Mouse (Mus musculus): ENCODE results near the gene Pla2g4a. TPM values are rescaled to one million over a fixed set of nuclear protein-coding genes. Genes with fewer than 3 reads are reported as not detected.
"Not testable (repeated sequence)": the region's sequence is repeated elsewhere in the genome, so short reads cannot be mapped to it uniquely, and the experiment has no call there.

Gene Pla2g4a
- polyA plus RNA-seq, 1 experiment from 2014 or later = 35.6 TPM

GRCm38 (mm10) chr1:149946432-149946831, 14.7 kb downstream of the Pla2g4a start:
- WGBS = 95% methylated on average over 3 of the region's 3 CpGs
- Histone ChIP-seq H3K4me2 (replicated peaks; ENCODE audit: low read depth, low read length) (no peak overlapping the region), H3K27ac (ENCODE audit: low read depth, low read length) (no peak overlapping the region), H3K27me3 (ENCODE audit: control insufficient read depth, insufficient read depth, low read length) (no peaks in the 10 kb centered on the region), H3K4me3 (ENCODE audit: low read length) (no peak overlapping the region), H3K4me1 (ENCODE audit: control insufficient read depth, insufficient read depth, low read length) (no peaks in the 10 kb centered on the region), H3K36me3 (ENCODE audit: control insufficient read depth, insufficient read depth, low read length) (no peaks in the 10 kb centered on the region), H3K9ac (ENCODE audit: low read depth, low read length) (no peak overlapping the region), H3K9me3 (ENCODE audit: control insufficient read depth, low read length) (no peaks in the 10 kb centered on the region)
- no peak for ATAC-seq (ENCODE audit: low FRiP score, low TSS enrichment)

- no peak overlapping the region for H3K27ac ChIP-seq (ENCODE audit: low read depth, low read length)
- H3K4me1 ChIP-seq (ENCODE audit: control insufficient read depth, insufficient read depth, low read length) = no peaks in the 10 kb centered on the region
- WGBS = 54% methylated on average over 2 of the region's 2 CpGs
- no peak overlapping the region for H3K4me2 ChIP-seq (replicated peaks; ENCODE audit: low read depth, low read length)
- no peak for ATAC-seq (ENCODE audit: low FRiP score, low TSS enrichment)
- no peak overlapping the region for H3K9ac ChIP-seq (ENCODE audit: low read depth, low read length)
- H3K4me3 ChIP-seq (ENCODE audit: low read length) = no peak overlapping the region
- no peaks in the 10 kb centered on the region for H3K27me3 ChIP-seq (ENCODE audit: control insufficient read depth, insufficient read depth, low read length)
- no peaks in the 10 kb centered on the region for H3K36me3 ChIP-seq (ENCODE audit: control insufficient read depth, insufficient read depth, low read length)
- no peaks in the 10 kb centered on the region for H3K9me3 ChIP-seq (ENCODE audit: control insufficient read depth, low read length)
Observed at GRCm38 (mm10) chr1:149943611-149944010, 17.5 kb downstream of the Pla2g4a start.

- Histone ChIP-seq H3K36me3 (ENCODE audit: control insufficient read depth, insufficient read depth, low read length) (no peaks in the 10 kb centered on the region), H3K9me3 (ENCODE audit: control insufficient read depth, low read length) (no peaks in the 10 kb centered on the region), H3K4me3 (ENCODE audit: low read length) (no peak overlapping the region), H3K27me3 (ENCODE audit: control insufficient read depth, insufficient read depth, low read length) (no peaks in the 10 kb centered on the region), H3K4me2 (replicated peaks; ENCODE audit: low read depth, low read length) (no peak overlapping the region), H3K27ac (ENCODE audit: low read depth, low read length) (no peak overlapping the region), H3K9ac (ENCODE audit: low read depth, low read length) (no peak overlapping the region), H3K4me1 (ENCODE audit: control insufficient read depth, insufficient read depth, low read length) (no peaks in the 10 kb centered on the region)
- 87% methylated on average over 1 of the region's 1 CpGs for WGBS
- no peak for ATAC-seq (ENCODE audit: low FRiP score, low TSS enrichment)
Observed at GRCm38 (mm10) chr1:149940301-149940700, 20.8 kb downstream of the Pla2g4a start.

GRCm38 (mm10) chr1:149939261-149940032, 21.6 kb downstream of the Pla2g4a start:
- H3K27ac ChIP-seq (ENCODE audit: low read depth, low read length) = no peak overlapping the region
- H3K9me3 ChIP-seq (ENCODE audit: control insufficient read depth, low read length) = no peaks in the 10 kb centered on the region
- no peak overlapping the region for H3K9ac ChIP-seq (ENCODE audit: low read depth, low read length)
- no peaks in the 10 kb centered on the region for H3K27me3 ChIP-seq (ENCODE audit: control insufficient read depth, insufficient read depth, low read length)
- no peaks in the 10 kb centered on the region for H3K36me3 ChIP-seq (ENCODE audit: control insufficient read depth, insufficient read depth, low read length)
- H3K4me3 ChIP-seq (ENCODE audit: low read length) = no peak overlapping the region
- WGBS = 86% methylated on average over 9 of the region's 9 CpGs
- ATAC-seq (ENCODE audit: low FRiP score, low TSS enrichment) = no peak
- H3K4me1 ChIP-seq (ENCODE audit: control insufficient read depth, insufficient read depth, low read length) = no peaks in the 10 kb centered on the region
- H3K4me2 ChIP-seq (replicated peaks; ENCODE audit: low read depth, low read length) = no peak overlapping the region

- ATAC-seq (ENCODE audit: low FRiP score, low TSS enrichment) = no peak
- H3K4me1 ChIP-seq (ENCODE audit: control insufficient read depth, insufficient read depth, low read length) = no peaks in the 10 kb centered on the region
- 84% methylated on average over 4 of the region's 4 CpGs for WGBS
Observed at GRCm38 (mm10) chr1:149937825-149938224, 23.3 kb downstream of the Pla2g4a start.

GRCm38 (mm10) chr1:149929140-149929539, 31.9 kb downstream of the Pla2g4a start:
- Histone ChIP-seq H3K4me3 (ENCODE audit: low read length) (no peak overlapping the region), H3K4me1 (ENCODE audit: control insufficient read depth, insufficient read depth, low read length) (no peaks in the 10 kb centered on the region), H3K9me3 (ENCODE audit: control insufficient read depth, low read length) (no peaks in the 10 kb centered on the region), H3K36me3 (ENCODE audit: control insufficient read depth, insufficient read depth, low read length) (no peaks in the 10 kb centered on the region; the same call in 1 of the 2 replicates), H3K4me2 (replicated peaks; ENCODE audit: low read depth, low read length) (no peak overlapping the region), H3K9ac (ENCODE audit: low read depth, low read length) (no peak overlapping the region), H3K27me3 (ENCODE audit: control insufficient read depth, insufficient read depth, low read length) (no peaks in the 10 kb centered on the region), H3K27ac (ENCODE audit: low read depth, low read length) (no peak overlapping the region)
- WGBS = 78% methylated on average over 5 of the region's 5 CpGs
- ATAC-seq (ENCODE audit: low FRiP score, low TSS enrichment) = no peak

More at GRCm38 (mm10) chr1:149937825-149938224, 23.3 kb downstream of the Pla2g4a start:
- Histone ChIP-seq H3K4me3 (ENCODE audit: low read length) (no peak overlapping the region), H3K27me3 (ENCODE audit: control insufficient read depth, insufficient read depth, low read length) (no peaks in the 10 kb centered on the region), H3K27ac (ENCODE audit: low read depth, low read length) (no peak overlapping the region), H3K9ac (ENCODE audit: low read depth, low read length) (no peak overlapping the region), H3K9me3 (ENCODE audit: control insufficient read depth, low read length) (no peaks in the 10 kb centered on the region), H3K4me2 (replicated peaks; ENCODE audit: low read depth, low read length) (no peak overlapping the region), H3K36me3 (ENCODE audit: control insufficient read depth, insufficient read depth, low read length) (no peaks in the 10 kb centered on the region)

- not testable (repeated sequence) for H3K4me1 ChIP-seq (ENCODE audit: control insufficient read depth, insufficient read depth, low read length); H3K36me3 ChIP-seq (ENCODE audit: control insufficient read depth, insufficient read depth, low read length); H3K9me3 ChIP-seq (ENCODE audit: control insufficient read depth, low read length); ATAC-seq (ENCODE audit: low FRiP score, low TSS enrichment); H3K27ac ChIP-seq (ENCODE audit: low read depth, low read length); H3K9ac ChIP-seq (ENCODE audit: low read depth, low read length); H3K27me3 ChIP-seq (ENCODE audit: control insufficient read depth, insufficient read depth, low read length); H3K4me3 ChIP-seq (ENCODE audit: low read length); H3K4me2 ChIP-seq (replicated peaks; ENCODE audit: low read depth, low read length)
- WGBS = 100% methylated on average over 1 of the region's 1 CpGs
Observed at GRCm38 (mm10) chr1:149923737-149924136, 37.4 kb downstream of the Pla2g4a start.

GRCm38 (mm10) chr1:149922219-149922618, 38.9 kb downstream of the Pla2g4a start:
- no peak overlapping the region for H3K4me3 ChIP-seq (ENCODE audit: low read length)
- no peaks in the 10 kb centered on the region for H3K27me3 ChIP-seq (ENCODE audit: control insufficient read depth, insufficient read depth, low read length)
- H3K27ac ChIP-seq (ENCODE audit: low read depth, low read length) = no peak overlapping the region
- H3K9ac ChIP-seq (ENCODE audit: low read depth, low read length) = no peak overlapping the region
- no peak overlapping the region for H3K4me2 ChIP-seq (replicated peaks; ENCODE audit: low read depth, low read length)
- no peaks in the 10 kb centered on the region for H3K36me3 ChIP-seq (ENCODE audit: control insufficient read depth, insufficient read depth, low read length)
- WGBS = 20% methylated on average over 1 of the region's 1 CpGs
- no peaks in the 10 kb centered on the region for H3K4me1 ChIP-seq (ENCODE audit: control insufficient read depth, insufficient read depth, low read length)
- no peak for ATAC-seq (ENCODE audit: low FRiP score, low TSS enrichment)
- no peaks in the 10 kb centered on the region for H3K9me3 ChIP-seq (ENCODE audit: control insufficient read depth, low read length)

GRCm38 (mm10) chr1:149921325-149921724, 39.8 kb downstream of the Pla2g4a start:
- Histone ChIP-seq H3K4me2 (replicated peaks; ENCODE audit: low read depth, low read length) (no peak overlapping the region), H3K36me3 (ENCODE audit: control insufficient read depth, insufficient read depth, low read length) (no peaks in the 10 kb centered on the region)

More at GRCm38 (mm10) chr1:149921325-149921724, 39.8 kb downstream of the Pla2g4a start:
- H3K9ac ChIP-seq (ENCODE audit: low read depth, low read length) = no peak overlapping the region
- H3K27me3 ChIP-seq (ENCODE audit: control insufficient read depth, insufficient read depth, low read length) = no peaks in the 10 kb centered on the region
- no peaks in the 10 kb centered on the region for H3K9me3 ChIP-seq (ENCODE audit: control insufficient read depth, low read length)
- H3K27ac ChIP-seq (ENCODE audit: low read depth, low read length) = no peak overlapping the region
- no peaks in the 10 kb centered on the region for H3K4me1 ChIP-seq (ENCODE audit: control insufficient read depth, insufficient read depth, low read length)
- H3K4me3 ChIP-seq (ENCODE audit: low read length) = no peak overlapping the region
- WGBS = 91% methylated on average over 5 of the region's 5 CpGs
- ATAC-seq (ENCODE audit: low FRiP score, low TSS enrichment) = no peak

Data from kidney, embryonic 14.5 days (tissue).